Mouse (Mus musculus): ENCODE results near the gene Mill2.

GRCm38 (mm10) chr7:18839865-18840264, at the start of gene Mill2:
- TF ChIP-seq ZC3H11A (IDR thresholded peaks at IDR 0.05; ENCODE audit: borderline replicate concordance, low read depth, low read length) (no peak), MAFK (IDR thresholded peaks at IDR 0.05; ENCODE audit: insufficient read depth, low read depth, low read length) (no peak)
